Mouse (Mus musculus): Measurements from ENCODE around the gene Sh3bp5l.

- TF ChIP-seq POLR2A (IDR thresholded peaks at IDR 0.05; ENCODE audit: borderline replicate concordance, low read depth, low read length) (no peak), CTCF (IDR thresholded peaks at IDR 0.05; ENCODE audit: low read depth, low read length) (no peak)
Observed at GRCm38 (mm10) chr11:58282518-58282917, 48.0 kb upstream of the Sh3bp5l start.

Data from bone marrow macrophage, adult 2 months (primary cell).